Mouse (Mus musculus): ENCODE results near the gene Metap1d.

DNA sequence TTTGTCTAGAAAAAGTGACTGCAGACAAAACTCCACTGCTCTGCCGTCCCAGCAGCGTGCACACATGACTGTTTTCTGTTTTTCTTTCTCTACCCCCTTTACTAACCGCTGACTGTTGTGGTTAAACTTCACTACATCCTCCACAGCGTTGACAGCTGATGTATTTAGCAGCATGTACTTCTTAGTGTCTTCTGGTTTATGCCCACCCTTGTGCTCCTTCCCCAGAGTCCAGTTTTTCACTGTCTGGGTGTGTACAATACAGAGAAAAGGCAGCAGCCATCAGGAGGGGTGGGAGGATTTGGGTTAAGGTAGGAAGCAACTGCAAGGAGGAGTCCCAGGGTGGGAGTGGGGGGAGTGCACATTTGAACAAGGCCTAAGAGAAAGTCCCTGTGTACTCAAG lies 69.8 kb downstream of the Metap1d start:
- TF ChIP-seq CTCF (IDR thresholded peaks at IDR 0.05; ENCODE audit: extremely low read depth, insufficient read depth, low read length): no peak
- TF ChIP-seq POLR2A (IDR thresholded peaks at IDR 0.05; ENCODE audit: extremely low read depth, insufficient read depth, low read length): no peak

Data from cortical plate, adult 2 months (tissue).